Mouse (Mus musculus) inflammation-experienced regulatory T-cells, adult 6 months (primary cell): ENCODE data around the gene Plcd3. TPM values are rescaled to one million over a fixed set of nuclear protein-coding genes. Genes with fewer than 3 reads are reported as not detected.

Source experiments
- polyA plus RNA-seq, 3 experiments: library from polyadenylated mRNA; unstranded; fragments of 100-300 nt; shearing (Covaris generic); gene quantifications; one replicate each; pipeline ENCODE4 v1.2.1; 2017

The Plcd3 gene
- polyA plus RNA-seq, 3 experiments from 2014 or later, result not detected

Other genes starting within 250 kb of the Plcd3 start
- 100 to 1,000 TPM; 111 to 148 (median 126) TPM for gene Eftud2, start 220.7 kb downstream of the Plcd3 start, polyA plus RNA-seq
- gene Ccdc103, start 220.5 kb downstream of the Plcd3 start, polyA plus RNA-seq, result not detected
- not detected for gene Fam187a, start 216.5 kb downstream of the Plcd3 start, polyA plus RNA-seq
- not detected for gene Gfap, start 200.7 kb downstream of the Plcd3 start, polyA plus RNA-seq
- gene Kif18b, start 176.5 kb downstream of the Plcd3 start, polyA plus RNA-seq, result 1 to 10 TPM in 1 of 3 experiments, under 1 TPM in 2; 0.56 to 8.2 (median 0.61) TPM
- not detected for gene C1ql1, start 155.0 kb downstream of the Plcd3 start, polyA plus RNA-seq
- 100 to 1,000 TPM in 2 of 3 experiments, 10 to 100 TPM in 1; 63.6 to 113 (median 106) TPM for gene Nmt1, start 73.5 kb downstream of the Plcd3 start, polyA plus RNA-seq
- gene Dcakd, start 73.3 kb downstream of the Plcd3 start, polyA plus RNA-seq, result 10 to 100 TPM; 19.9 to 27.5 (median 25.4) TPM
- gene Acbd4, start within 50 bp of the Plcd3 start, polyA plus RNA-seq, result 10 to 100 TPM; 21.5 to 28.5 (median 25.4) TPM
- 1 to 10 TPM; 3.0 to 3.7 (median 3.5) TPM for gene Hexim1, start 14.6 kb upstream of the Plcd3 start, polyA plus RNA-seq
- 1 to 10 TPM in 2 of 3 experiments, under 1 TPM in 1; 0.44 to 2.1 (median 2.0) TPM for gene Hexim2, start 30.8 kb upstream of the Plcd3 start, polyA plus RNA-seq
- 10 to 100 TPM; 52.9 to 64.4 (median 60.6) TPM for gene Fmnl1, start 69.4 kb upstream of the Plcd3 start, polyA plus RNA-seq
- gene 1700023F06Rik, start 106.9 kb upstream of the Plcd3 start, polyA plus RNA-seq, result not detected
- gene Spata32, start 116.8 kb upstream of the Plcd3 start, polyA plus RNA-seq, result not detected
- 10 to 100 TPM; 19.9 to 41.4 (median 31.4) TPM for gene Map3k14, start 165.8 kb upstream of the Plcd3 start, polyA plus RNA-seq